Mouse (Mus musculus): Measurements from ENCODE around the gene Olfr904. TPM values are rescaled to one million over a fixed set of nuclear protein-coding genes. Genes with fewer than 3 reads are reported as not detected.

Olfr904 gene
- total RNA-seq (2023): not detected

DNA sequence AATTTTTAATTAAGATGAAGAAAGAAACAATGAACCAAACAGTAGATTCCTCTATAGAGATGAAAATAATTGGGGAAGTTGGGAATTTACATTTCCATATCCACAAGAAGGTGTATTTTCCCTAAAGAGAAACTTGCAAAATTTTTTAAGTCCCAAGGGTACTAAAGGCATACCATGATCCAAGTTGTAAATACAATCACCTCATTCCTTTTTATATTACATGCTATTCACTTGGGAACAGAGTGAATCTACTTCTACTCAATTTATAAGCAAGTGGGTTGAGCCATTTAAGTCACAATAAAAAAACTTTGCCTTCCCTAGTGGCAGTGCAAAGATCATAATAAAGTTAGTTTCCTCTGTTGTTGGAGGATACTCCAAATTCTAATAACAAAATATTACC lies at the start of gene Olfr904:
Gene Olfr904, plus strand, starts transcription at position 301 of the 400 bp plus-strand sequence.

DNA sequence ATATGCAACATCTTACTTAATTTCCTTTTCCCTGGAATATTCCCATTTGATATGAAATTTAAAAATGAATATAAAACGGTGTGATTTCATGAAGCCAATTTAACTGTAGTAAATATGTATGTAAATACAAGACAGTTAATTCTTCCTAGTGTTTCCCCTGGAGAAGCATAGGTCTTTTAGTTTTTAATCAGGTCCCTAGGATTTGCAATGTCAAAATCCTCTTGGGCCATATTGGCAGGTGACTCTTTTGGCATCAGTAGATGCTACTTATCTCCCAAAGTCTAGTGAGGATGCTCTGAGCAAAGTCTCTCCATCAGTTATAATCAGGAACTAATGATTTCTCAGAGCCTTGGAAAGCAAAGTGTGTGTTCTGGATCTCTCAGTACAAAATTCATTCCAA lies 33.8 kb upstream of the Olfr904 start, which contains the start of gene Olfr901:
Gene Olfr901, plus strand, starts transcription at position 301 of the 400 bp plus-strand sequence.

DNA sequence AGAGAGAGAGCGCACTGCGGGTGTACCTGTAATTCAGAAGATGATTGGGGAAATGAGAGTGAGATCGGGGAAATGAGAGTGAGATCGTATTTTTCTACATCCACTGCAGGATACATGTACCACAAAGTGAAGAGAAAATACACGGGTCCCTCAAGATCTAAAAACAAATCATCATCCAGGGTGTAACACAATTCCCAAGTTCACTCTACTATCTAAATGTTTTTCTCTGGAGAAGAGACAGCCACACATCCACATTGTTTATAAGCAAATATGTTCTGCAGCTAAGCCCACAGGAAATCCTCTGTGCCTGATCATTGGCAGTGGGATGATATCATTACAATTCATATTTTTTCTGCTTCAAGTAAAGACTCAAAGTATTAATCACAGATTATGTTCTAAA lies 15.6 kb upstream of the Olfr904 start, which contains the start of gene Olfr902:
Gene Olfr902, plus strand, starts transcription at position 301 of the 400 bp plus-strand sequence.

DNA sequence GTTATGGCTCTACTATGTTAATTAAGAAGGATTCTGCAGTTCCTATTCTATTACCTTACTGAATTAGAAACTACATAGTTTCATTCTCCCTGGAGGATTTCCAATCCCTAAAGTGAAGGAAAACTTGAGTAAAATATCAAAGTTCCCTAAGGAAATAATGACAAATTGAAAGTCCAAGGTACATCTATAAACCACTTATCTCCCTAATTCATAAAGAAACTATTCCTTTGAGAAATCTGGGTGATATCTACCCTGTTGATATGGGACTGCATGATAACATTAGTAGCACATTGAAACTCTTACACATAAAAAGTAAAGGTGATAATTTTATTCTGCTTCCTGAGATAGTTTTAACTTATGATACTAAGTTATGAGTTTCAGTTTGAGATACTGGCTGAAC lies 7.9 kb downstream of the Olfr904 start, which contains the start of gene Olfr905:
Gene Olfr905, plus strand, starts transcription at position 301 of the 400 bp plus-strand sequence.

DNA sequence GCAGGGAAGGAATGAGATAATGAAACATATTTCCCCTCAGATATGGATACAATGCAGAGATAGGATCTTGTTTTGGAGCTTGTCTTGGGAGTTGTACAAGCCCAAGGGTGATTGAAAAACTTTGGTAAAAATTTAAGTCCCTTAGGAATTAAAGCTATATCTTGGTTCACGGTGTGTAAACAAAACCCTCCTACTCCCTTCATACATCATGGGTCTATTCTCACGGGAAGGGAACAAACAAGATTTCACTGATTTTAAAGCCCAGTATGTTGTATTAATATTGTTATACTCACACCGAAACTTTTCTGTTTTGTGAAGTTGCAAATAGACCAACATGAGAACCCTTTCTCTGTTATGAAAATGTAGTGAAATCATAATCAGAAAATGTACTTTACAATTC lies 23.8 kb downstream of the Olfr904 start, which contains the start of gene Olfr906:
Gene Olfr906, plus strand, starts transcription at position 301 of the 400 bp plus-strand sequence.

DNA sequence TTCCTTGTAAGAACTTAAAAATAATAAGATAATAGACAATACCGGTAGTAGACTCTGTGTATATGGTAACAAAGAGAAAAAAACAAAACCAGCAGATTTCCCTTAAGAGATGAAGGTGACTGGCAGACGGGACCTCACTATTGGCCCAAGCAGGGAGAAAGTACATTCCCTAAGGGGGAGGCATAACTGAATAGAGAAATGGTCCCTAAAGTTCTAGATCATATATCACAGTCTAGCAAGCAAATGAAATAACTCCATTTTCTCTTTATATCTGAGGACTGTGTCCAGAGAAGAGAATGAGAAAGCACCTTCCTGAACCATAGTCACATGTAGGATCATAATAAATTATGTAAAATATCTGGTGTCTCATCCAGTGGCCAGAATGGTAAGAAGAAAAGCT lies 32.6 kb downstream of the Olfr904 start, which contains the start of gene Olfr907:
Gene Olfr907, plus strand, starts transcription at position 301 of the 400 bp plus-strand sequence.

Other genes starting within 250 kb of the Olfr904 start
- not detected for gene Olfr894, start 245.1 kb upstream of the Olfr904 start, total RNA-seq (2023)
- not detected for gene Olfr143, start 210.4 kb upstream of the Olfr904 start, total RNA-seq (2023)
- not detected for gene Olfr895, start 195.3 kb upstream of the Olfr904 start, total RNA-seq (2023)
- not detected for gene Olfr896-ps1, start 172.0 kb upstream of the Olfr904 start, total RNA-seq (2023)
- gene Olfr25, start 134.1 kb upstream of the Olfr904 start, total RNA-seq (2023): not detected
- gene Olfr898, start 114.7 kb upstream of the Olfr904 start, total RNA-seq (2023): not detected
- not detected for gene Olfr250, start 96.2 kb upstream of the Olfr904 start, total RNA-seq (2023)
- not detected for gene Olfr251, start 86.1 kb upstream of the Olfr904 start, total RNA-seq (2023)
- not detected for gene Olfr147, start 61.4 kb upstream of the Olfr904 start, total RNA-seq (2023)
- not detected for gene Olfr901, start 33.7 kb upstream of the Olfr904 start, total RNA-seq (2023)
- gene Olfr902, start 15.5 kb upstream of the Olfr904 start, total RNA-seq (2023): not detected
- not detected for gene Olfr905, start 8.0 kb downstream of the Olfr904 start, total RNA-seq (2023)
- gene Olfr906, start 23.9 kb downstream of the Olfr904 start, total RNA-seq (2023): not detected
- not detected for gene Olfr907, start 32.7 kb downstream of the Olfr904 start, total RNA-seq (2023)
- not detected for gene Olfr911-ps1, start 58.4 kb downstream of the Olfr904 start, total RNA-seq (2023)
- not detected for gene Olfr910, start 74.7 kb downstream of the Olfr904 start, total RNA-seq (2023)
- gene Olfr912, start 117.0 kb downstream of the Olfr904 start, total RNA-seq (2023): not detected
- gene Olfr913, start 129.6 kb downstream of the Olfr904 start, total RNA-seq (2023): not detected
- gene Olfr914, start 142.0 kb downstream of the Olfr904 start, total RNA-seq (2023): not detected
- gene Olfr916, start 196.7 kb downstream of the Olfr904 start, total RNA-seq (2023): not detected
- not detected for gene Olfr917, start 202.7 kb downstream of the Olfr904 start, total RNA-seq (2023)
- gene Olfr918, start 211.5 kb downstream of the Olfr904 start, total RNA-seq (2023): not detected
- gene Olfr919, start 240.5 kb downstream of the Olfr904 start, total RNA-seq (2023): not detected

Data from CD4-positive naive resting alpha-beta T cell, adult 76 days (primary cell).